Mouse (Mus musculus): Measurements from ENCODE around the gene Ldb3. TPM values are rescaled to one million over a fixed set of nuclear protein-coding genes. Genes with fewer than 3 reads are reported as not detected.
A peak's percentile ranks its signal among the peaks of the same experiment; 100 is the strongest.

Ldb3 gene
- total RNA-seq (2021), result 1 to 10 TPM in 1 of 2 experiments, under 1 TPM in 1; 0.46 to 2.6 TPM
- long read RNA-seq, experiment 1, partial matches to known transcripts, result 2 of 2 reads
- long read RNA-seq, experiment 1, other reads (novel, unspliced or antisense), result 0 of 2 reads
- long read RNA-seq, experiment 2, result 0 reads

DNA sequence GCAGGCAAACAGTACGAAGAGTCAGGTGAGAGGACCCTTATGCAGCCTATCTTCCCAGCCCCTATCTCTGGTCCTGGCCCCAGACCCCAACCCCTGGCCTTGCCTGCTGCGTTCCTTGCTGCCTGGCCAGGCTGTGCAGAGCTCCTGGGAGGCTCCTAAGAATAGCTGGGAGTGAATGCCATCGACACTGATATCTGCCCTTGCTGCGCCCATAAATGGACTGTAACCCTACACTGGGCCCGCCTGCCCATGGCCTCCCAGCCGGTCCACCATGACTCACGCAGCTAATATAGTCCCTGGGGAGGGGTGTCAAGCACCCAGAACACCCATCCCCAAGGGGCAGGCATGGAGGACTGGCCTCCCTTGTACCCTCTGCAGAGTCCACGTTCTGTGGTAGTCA, at the start of gene Ldb3:
Gene Ldb3, minus strand, starts transcription at position 185 of the 400 bp plus-strand sequence.
- no peak for DNase-seq (ENCODE audit: low spot score in 2 of 2)

DNA sequence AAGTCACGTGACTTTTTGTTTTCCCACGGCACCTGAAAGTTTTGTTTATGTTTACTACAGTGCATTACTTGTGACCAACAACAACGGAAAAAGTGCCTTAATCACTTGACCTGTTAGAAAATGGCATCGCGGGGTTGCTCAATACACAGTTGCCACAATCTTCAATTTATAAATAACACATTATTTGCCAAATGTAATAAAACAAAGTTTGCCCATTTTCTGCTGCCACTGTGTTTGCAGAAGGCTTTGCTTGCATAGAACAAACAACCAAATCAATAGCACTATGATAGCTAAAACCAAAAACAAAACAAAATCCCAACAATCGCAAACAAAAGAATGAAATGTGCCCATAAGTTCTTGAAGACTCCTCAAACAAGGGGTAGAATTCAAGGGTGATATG, 47.2 kb upstream of the Ldb3 start:
- DNase-seq (ENCODE audit: low spot score in 2 of 2), result no peak

DNA sequence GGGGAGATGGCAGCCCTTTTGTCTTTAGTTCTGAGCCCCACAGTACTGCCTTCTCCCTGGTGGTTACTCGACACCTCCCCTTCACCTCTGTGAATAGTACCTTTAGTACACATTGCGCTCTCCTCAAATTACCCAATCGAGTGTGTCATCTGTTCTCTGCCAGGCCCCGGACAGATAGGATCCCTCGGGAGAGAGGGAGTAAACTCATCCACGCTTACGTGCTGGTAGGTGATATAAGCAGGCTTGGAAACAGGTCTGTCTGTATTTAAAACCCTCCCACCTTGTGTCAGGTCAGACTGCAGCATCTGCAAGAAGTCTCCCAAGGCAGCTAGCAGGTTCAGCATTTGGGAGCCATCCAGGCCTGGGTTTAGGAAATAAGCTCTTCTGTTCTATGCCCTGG, 46.7 kb upstream of the Ldb3 start:
- DNase-seq (ENCODE audit: low spot score in 2 of 2), result no peak

DNA sequence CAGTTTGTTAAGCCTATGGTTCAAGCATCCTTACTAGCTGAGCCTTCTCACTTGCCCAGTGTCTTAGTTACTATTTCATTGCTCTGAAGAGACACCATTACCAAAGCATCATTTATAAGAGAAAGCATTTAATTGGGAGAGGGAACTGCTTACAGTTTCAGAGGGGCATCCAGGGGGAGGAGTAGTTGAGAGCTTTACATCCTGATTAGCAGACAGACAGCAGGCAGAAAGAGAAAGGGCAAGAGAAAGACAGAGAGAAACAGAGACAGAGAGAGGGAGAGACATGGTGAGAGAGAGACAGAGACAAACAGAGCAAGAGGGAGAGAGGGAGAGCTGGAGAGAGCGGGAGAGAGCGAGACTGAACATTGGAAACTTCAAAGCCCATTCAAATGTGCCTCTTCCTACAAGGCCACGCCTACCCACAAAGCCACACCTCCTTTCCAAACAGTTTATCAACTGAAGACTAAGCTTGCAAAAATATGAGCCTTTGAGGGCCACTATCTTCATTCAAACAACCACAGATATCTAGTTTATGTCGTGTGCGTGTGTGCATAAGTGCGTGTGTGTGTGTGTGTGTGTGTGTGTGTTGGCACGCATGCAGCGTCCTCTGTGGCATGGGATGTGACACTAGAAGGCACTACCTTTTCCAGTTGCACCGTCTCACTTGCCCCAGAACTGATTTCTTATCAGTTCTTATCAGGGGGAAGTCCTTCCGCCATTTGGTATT, 44.4 kb upstream of the Ldb3 start:
- no peak for DNase-seq (ENCODE audit: low spot score in 2 of 2)

DNA sequence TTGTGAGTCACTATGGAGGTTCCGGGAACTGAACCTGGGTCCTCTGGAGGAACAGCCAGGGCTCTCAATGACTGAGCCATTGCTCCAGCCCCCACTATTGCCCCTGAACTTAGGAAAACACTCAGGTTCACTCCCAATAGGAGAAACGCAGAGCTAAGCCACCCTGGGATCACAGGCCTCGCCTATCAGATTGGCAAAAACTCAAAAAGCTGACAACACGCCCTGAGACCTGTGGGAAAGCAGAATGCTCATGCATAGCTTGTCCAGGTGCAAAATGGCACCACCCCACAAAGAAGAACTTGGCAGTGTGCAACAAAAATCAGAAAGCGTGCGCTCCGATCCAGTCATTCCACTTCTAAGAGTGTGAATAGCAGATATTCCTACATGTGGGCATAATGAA, 38.3 kb upstream of the Ldb3 start:
- DNase-seq (ENCODE audit: low spot score in 2 of 2), result no peak

DNA sequence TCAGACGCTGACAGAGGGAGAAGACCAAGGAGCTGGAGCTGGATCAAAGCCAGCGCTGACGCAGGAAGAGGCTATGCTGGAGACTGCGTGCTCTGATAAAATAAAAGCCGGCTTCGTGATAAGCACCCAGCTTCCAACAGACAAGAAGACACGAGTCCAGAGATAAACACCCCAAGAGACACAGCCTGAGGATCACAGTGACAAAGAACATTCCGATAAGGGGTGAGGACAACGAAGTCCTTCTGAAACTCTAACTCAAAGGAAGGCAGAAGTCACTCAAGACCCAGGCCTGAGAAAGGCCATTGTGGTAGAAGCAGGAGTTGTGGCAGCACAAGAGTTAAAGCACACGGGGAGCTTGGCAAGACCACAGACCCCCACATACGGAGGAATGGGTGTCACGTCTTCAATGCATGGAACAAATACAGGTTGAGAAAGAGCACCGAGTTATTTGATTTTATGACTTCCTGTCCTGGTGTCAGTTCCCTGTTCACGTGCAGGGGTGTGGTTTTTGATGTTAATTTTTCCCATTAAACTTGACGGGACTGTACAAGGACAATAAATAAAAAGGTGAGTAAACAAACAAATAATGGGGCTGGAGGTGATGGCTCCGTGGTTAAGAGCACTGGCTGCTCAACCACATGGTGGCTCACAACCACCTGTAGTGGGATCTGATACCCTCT, 35.2 kb upstream of the Ldb3 start:
- peak in 1 of 2 experiments; percentile 26 for DNase-seq (ENCODE audit: low spot score in 2 of 2)

DNA sequence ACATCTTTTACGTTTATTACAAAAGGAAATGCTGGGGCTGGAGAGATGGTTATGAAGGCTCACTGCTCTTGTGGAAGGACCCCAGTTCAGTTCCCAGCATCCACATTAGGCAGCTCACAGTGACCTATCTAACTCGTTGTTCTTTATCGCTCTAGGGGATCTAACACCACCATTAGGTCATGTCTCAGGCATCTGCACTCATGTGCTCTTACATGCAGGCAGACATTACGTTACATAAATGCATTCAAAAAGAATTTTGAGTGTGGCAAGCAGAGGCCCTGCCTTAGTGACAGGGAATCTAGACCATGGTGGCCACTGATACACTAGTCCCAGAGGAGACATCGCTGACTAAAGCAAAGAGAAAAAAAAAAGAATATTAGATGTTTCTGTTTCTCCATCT, 34.6 kb upstream of the Ldb3 start:
- no peak for DNase-seq (ENCODE audit: low spot score in 2 of 2)

DNA sequence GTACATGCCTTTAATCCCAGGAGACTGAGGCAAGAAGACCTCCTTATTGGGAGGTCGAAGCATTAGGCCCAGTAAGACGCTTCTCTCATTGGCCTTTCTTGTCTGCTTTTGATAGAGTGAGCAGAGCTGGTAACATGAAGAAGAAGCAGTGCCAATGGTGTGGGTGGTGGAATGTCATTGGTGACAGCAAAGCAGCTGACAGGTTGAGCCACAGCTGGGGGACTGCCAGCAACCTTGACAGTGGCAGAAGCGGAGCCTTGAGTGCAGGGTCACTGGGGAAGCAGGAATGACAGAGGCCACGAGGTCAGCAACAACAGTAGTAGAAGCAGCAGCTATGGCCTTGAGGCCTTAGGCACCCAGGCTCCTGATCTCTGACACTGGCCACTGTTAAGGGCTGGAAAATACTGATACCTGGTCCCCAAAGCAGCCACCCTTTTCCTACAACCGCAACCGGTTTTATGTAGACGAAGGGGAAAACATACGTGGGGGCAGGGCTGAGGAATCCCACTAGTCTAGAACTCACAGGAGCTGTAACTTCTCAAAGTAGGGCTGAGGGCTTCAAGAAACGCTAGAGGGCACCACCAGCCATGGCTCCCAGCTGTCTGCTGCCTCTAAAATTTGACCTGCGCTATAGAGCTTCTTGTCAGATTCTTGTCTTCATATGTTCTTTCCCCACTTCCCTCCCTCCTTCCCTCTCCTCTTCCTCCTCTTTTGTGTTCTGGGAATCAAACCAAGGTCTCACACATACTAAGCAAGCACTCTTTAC, 32.3 kb upstream of the Ldb3 start:
- DNase-seq (ENCODE audit: low spot score in 2 of 2), result peak; percentile 49 to 64

DNA sequence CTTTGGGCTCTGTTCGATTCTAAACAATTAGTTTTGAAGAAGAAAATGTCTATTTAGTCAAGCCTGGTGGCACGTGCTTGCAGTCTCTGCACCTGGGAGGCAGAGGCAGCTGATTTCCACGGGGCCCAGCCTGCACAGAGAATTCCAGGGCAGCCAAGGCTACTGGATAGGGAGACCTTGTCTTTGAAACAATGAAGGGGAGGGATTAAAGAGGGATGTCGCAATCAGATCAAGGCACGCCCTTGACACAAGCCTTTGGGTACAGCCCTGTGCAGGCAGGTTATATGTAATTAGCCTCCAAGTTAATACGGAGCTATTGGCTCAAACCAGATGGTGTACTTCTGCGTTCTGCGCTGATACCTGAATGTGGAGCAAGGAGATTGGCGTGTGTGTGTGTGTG, 30.3 kb upstream of the Ldb3 start:
- DNase-seq (ENCODE audit: low spot score in 2 of 2), result peak in 1 of 2 experiments; percentile 29

DNA sequence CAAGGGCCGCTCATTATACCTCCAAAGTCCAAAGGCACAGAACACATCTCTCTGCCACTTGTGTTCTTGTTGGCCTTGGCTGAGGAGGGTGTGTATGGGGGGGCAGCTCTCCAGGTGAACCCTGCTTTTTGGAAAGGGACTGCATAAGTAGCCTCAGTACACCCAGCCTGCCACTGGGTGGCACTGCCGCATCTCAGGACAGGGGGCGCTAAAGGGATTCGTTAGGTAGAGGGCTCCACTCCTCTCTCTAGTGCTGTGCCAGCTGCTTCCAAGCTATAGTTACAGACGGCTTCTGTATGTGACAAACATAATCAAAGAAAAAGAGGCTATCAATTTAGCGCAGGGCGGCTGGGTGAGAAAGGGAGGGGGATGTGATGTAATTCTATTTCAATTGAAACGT, 28.3 kb upstream of the Ldb3 start:
- DNase-seq (ENCODE audit: low spot score in 2 of 2), result peak; percentile 82 to 85

DNA sequence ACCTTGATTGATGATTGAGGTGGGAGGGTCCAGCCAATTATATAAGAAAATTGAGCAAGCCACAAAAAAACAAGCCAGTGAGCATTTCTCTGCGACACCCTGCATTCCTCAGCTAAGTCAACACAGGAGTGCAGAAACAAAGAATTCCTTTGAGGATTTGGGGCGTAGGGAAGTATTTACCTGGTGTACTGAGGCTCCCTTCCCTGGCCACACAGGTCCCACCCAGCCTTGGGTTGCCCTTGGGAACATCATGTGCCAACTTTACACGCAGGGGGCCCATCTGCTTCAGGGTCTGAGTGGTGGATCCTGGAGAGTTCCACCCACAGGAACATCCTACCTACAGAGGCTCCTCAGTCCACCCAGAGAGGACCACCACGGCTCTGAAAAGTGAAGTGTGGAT, 27.1 kb upstream of the Ldb3 start:
- DNase-seq (ENCODE audit: low spot score in 2 of 2), result no peak

DNA sequence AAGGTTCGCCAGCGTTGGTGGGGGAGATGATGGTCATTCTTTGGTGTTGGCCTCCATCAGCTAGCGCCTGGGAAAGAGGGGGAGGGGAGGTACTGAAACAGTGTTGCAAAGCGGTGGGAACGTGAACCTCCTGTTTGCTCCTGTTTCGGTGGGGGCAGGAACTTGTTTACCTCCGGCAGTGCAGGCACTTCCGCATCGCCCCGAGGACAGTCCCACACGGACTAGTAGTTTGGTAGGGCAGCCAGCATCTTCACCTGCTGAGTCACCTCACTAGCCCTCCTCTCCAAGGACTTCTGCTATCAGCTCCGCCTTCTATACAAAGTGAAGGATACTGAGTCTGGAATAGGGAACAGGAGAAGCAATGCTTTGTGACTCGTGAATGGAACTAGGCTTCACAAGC, 26.6 kb upstream of the Ldb3 start:
- DNase-seq (ENCODE audit: low spot score in 2 of 2), result no peak

DNA sequence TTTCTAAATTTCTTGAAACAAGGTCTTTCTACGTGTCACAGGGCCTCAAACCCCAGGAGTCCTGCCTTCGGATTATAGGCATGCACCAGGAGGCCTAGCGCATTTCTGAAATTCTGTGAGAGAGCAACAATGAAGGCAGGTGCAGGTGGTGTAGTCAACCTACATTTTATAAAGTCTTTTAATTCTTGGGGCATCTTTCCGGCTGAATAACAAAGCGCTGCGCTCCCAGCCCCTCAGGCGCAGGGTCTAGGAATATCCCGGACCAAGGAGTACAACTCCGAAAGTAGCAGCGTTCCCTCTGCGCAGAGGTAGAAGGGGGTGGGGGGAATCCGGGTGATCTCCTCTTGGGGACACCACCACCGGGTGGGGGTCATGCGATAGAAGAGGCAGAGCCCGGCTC, 26.1 kb upstream of the Ldb3 start:
- no peak for DNase-seq (ENCODE audit: low spot score in 2 of 2)

DNA sequence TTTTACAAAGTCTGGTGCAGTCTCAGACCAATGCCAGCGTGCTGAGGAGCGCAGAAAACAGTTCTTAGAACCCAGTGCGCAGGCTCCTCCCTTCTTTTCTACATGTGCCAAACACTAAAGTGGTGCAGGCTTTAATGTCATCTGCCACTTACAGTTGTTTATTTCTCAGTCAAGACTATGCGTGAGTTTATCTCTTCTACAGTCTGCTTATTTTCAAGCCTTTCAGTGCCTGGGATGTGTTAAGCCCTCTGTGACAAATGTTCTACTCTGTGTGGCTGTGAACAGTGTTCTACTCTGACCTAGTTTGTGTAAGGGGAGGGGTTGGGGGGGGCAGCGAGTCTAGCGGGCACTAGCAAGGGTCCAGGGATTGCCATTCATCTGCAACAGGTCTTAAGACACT, 25.0 kb upstream of the Ldb3 start:
- DNase-seq (ENCODE audit: low spot score in 2 of 2), result no peak

DNA sequence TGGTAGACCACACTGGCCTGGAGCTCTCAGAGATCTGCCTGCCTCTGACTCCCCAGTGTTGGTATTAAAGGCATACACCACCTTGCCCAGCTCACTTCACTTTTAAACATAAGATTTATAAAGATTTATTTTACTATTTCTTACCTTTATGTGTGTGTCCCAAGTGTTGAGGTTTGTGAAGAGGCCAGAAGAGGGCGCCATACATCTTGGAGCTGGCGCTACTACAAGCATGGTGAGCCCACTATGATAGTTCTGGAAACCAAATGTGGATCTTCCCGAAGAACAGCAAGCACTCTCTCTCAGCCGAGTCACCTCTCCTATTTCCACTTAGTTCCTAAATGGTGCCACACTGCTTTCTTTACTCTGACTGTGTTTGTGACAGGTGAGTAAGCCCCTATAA, 23.7 kb upstream of the Ldb3 start:
- DNase-seq (ENCODE audit: low spot score in 2 of 2), result peak in 1 of 2 experiments; percentile 31

DNA sequence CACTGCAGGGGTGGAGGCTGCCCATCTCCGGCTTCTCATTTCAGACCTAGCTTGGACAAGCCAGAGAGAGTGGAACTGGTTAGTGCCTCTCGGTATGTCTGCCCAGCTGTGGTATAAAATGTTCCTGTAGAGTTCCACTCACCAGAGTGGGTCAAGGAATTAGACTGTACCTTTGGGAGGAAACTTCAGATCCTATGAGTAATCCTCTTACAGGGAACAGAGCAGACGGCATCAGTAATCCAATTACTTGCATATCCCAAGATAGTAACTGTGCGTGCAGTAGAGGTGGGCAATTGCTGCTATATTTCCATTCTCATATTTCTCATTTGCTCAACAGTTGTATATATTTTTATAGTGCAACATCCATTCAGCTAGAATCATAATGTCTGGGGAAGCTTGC, 23.1 kb upstream of the Ldb3 start:
- DNase-seq (ENCODE audit: low spot score in 2 of 2), result no peak

DNA sequence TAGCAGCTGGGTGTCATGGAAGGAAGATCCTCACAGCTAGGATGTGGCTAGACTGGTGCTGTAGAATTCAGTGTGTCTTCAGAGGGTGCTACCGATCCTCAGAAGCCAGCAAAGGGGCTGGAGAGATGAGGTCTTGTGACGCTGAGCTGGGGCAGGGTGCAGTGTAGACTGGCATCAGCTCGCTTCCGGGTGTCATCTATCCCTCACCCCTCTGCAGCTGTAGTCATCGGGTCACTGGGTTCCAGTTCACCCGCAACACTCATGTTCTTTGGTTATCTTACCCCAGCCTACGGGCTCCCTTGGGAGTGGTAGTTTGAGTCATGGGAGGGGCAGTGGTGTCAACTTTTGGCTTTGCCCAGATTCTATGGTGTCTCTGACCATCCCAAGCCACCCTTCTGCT, 13.4 kb upstream of the Ldb3 start:
- DNase-seq (ENCODE audit: low spot score in 2 of 2), result no peak

DNA sequence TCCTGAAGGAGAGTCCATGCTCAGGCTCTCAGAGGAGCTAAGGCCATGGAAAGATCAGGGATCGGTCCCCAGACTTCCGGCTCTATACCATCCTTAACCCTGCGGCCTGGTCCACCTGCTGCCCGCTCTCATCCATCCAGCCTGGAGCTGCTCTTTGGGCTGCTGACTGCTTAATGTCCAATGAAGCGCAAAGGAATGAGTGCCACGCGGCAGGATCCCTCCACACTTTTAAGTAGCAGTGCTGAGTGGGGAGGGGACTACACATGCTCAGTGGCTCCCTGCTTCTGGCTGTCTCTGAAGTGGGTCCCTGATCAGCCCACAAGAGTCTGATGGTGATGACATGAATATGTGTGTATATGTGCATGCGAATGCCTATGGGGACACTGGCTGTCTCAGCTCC, 11.5 kb upstream of the Ldb3 start, which contains the start of gene Opn4:
Gene Opn4, minus strand, starts transcription at position 202 of the 400 bp plus-strand sequence.
- DNase-seq (ENCODE audit: low spot score in 2 of 2), result no peak

DNA sequence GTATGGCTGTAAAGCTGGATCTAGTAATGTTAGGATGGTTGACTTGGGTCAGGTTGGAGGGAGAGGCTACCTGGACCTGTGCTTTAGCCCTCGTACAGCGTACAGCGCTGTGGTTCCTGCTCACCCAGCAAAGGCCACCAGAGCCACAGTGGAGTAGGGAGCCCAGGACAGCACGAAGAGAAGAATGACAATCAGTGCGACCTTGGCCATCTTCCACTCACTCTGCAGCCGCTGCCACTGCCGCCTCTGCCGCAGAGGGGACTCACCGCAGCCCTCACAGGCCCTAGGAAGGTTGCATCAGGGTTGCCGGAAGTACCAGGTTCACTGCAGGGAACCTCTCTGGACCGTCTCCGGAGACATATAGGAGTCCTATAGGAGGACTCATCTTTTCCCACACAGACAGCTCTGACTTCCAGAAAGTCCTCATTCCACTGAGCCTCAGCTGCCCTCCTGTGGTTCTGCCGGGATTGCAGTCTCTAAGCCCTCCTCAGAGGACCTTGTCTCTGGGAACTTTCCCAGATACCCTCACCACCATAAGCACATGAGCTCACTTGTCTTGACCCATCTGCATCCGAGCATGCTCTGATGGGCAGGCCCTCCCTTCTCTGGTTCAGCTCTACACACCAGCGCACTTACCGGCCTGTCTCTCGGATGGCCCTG, 7.2 kb upstream of the Ldb3 start:
- DNase-seq (ENCODE audit: low spot score in 2 of 2), result no peak

DNA sequence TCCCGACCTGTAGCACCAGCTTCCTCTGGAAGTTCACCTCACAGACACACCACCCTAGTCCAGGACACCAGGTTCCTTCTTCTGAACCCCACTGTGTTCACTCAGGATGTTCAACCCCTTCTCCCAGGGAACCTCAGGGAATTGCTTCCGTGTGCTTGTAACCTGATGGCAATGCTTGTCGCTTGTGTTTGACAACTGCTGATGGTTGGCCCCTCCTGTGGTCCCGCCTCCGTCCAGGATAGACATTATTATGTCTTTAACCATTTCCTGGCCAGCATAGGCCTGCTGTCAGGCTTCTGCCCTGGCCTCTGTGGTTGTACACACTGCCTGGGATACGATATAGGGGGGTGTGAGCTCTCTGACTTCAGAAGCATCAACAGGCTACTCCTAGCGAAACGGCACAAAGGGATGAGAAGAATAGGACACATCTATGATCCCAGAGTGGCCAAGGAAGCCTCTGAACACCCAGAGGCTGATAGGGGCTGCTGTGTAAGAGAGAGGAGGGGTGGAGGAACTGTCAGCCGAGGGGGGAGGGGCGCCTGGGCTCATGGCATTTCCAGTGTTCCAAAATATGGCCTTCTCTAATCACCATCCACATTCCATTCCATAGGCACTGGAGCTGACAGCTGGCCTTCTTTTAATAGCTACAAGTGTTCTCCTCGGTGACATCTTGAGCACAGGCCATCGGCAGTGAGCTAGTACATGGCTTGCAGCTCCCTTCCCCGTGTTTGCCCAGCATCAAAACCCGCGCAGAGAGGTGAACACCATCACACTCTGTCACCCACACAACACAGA, 3.5 kb upstream of the Ldb3 start:
- DNase-seq (ENCODE audit: low spot score in 2 of 2), result no peak

All from adrenal gland, adult 18-20 months (tissue).